Mouse (Mus musculus) kidney, postnatal 0 days (tissue): ENCODE measurements around the gene Coq4. TPM values are rescaled to one million over a fixed set of nuclear protein-coding genes. Genes with fewer than 3 reads are reported as not detected.
"Not testable (repeated sequence)": the region's sequence is repeated elsewhere in the genome, so short reads cannot be mapped to it uniquely, and the experiment has no call there.

ENCODE experiments used
- ATAC-seq: fragments of 200-750 bp; cut with Nextera tagmentation; replicated peaks from 2 replicates; pipeline ENCODE4 v1.8.0; 2017; ENCODE audit warnings: low read depth, moderate number of reproducible peaks, moderate TSS enrichment, moderate library complexity; ENCODE audit not compliant: low FRiP score
- DNase-seq: peaks from one replicate; pipeline ENCODE4 v3.0.0-alpha.2; 2016; ENCODE audit warnings: low spot score
- H3K27ac ChIP-seq: fragments of 300-500 bp; sonication (generic); 2 replicates; pipeline ENCODE4 v1.5.1; 2014; ENCODE audit warnings: mild to moderate bottlenecking
- H3K27me3 ChIP-seq: fragments of 300-500 bp; sonication (generic); 2 replicates; pipeline ENCODE4 v1.6.1; 2014; ENCODE audit warnings: low read length, mixed read lengths; ENCODE audit not compliant: insufficient read depth
- H3K36me3 ChIP-seq: fragments of 300-500 bp; sonication (generic); 2 replicates; pipeline ENCODE4 v1.6.1; 2014; ENCODE audit warnings: low read length, mixed read lengths; ENCODE audit not compliant: insufficient read depth
- H3K4me1 ChIP-seq: fragments of 300-500 bp; sonication (generic); replicated peaks from 2 replicates; pipeline ENCODE4 v1.6.1; 2014; ENCODE audit warnings: antibody characterized with exemption, low read length, mixed read lengths; ENCODE audit not compliant: insufficient read depth
- H3K4me2 ChIP-seq: fragments of 300-500 bp; sonication (generic); 2 replicates; pipeline ENCODE4 v1.6.1; 2014; ENCODE audit warnings: mild to moderate bottlenecking, low read length, moderate library complexity, mixed read lengths
- H3K4me3 ChIP-seq: fragments of 300-500 bp; sonication (generic); replicated peaks from 2 replicates; pipeline ENCODE4 v1.5.1; 2014; ENCODE audit warnings: low read depth, low read length
- H3K9ac ChIP-seq: fragments of 300-500 bp; sonication (generic); 2 replicates; pipeline ENCODE4 v1.6.1; 2014; ENCODE audit warnings: low read depth, low read length
- H3K9me3 ChIP-seq: fragments of 300-500 bp; sonication (generic); replicated peaks from 2 replicates; pipeline ENCODE4 v1.6.1; 2016; ENCODE audit warnings: low read length, inconsistent platforms, mixed read lengths
- CTCF ChIP-seq: IDR thresholded peaks from 2 replicates; pipeline ENCODE4 v1.5.1; 2016; ENCODE audit warnings: antibody characterized with exemption, low read depth, mild to moderate bottlenecking, moderate library complexity
- WGBS: fragments of 180-500 bp; shearing (Covaris S2); extraction: QIAGEN DNeasy Blood & Tissue Kit; methylation state at CpG from one replicate; pipeline ENCODE4 v1.1.7; 2014; 5-methylcytosine and 5-hydroxymethylcytosine counted together
- polyA plus RNA-seq: library from polyadenylated mRNA; unstranded; fragments of >200 nt; fragmentation: Nextera tagmentation; extraction: Ambion mirVana; gene quantifications from 2 replicates; pipeline ENCODE4 v1.2.1, GENCODE M21; 2015

Gene Coq4
- polyA plus RNA-seq, 1 experiment from 2014 or later = 29.3 TPM

GRCm38 (mm10) chr2:29767976-29768709 is 19.1 kb upstream of the Coq4 start:
- no peaks in the 10 kb centered on the region for H3K9me3 ChIP-seq
- no peaks in the 10 kb centered on the region for H3K36me3 ChIP-seq
- WGBS = 37% methylated on average over 11 of the region's 11 CpGs
- peak; percentile 29 for DNase-seq
- ATAC-seq = peak; percentile 58
- no peak overlapping the region for H3K4me3 ChIP-seq
- H3K27me3 ChIP-seq = no peaks in the 10 kb centered on the region
- peak overlapping the region; percentile 77 for H3K27ac ChIP-seq
- H3K4me1 ChIP-seq = no peaks in the 10 kb centered on the region
- TF ChIP-seq CTCF = no peak
- H3K9ac ChIP-seq = 0 out of 2 replicates have a peak overlapping the region, but pooled peaks have one; percentile 18
- H3K4me2 ChIP-seq = no peak overlapping the region

GRCm38 (mm10) chr2:29768901-29769300 is 18.4 kb upstream of the Coq4 start:
- Histone ChIP-seq H3K27me3 (no peaks in the 10 kb centered on the region), H3K9ac (no peak overlapping the region), H3K4me2 (no peak overlapping the region), H3K4me1 (no peaks in the 10 kb centered on the region), H3K9me3 (no peaks in the 10 kb centered on the region), H3K36me3 (no peaks in the 10 kb centered on the region), H3K4me3 (no peak overlapping the region), H3K27ac (peak overlapping the region; percentile 77; the same call in 1 of the 2 replicates)
- no peak for TF ChIP-seq CTCF
- DNase-seq = no peak
- no peak for ATAC-seq
- WGBS = 64% methylated on average over 9 of the region's 9 CpGs

GRCm38 (mm10) chr2:29770162-29770561 is 17.1 kb upstream of the Coq4 start:
- DNase-seq = no peak
- no peak overlapping the region for H3K9ac ChIP-seq
- no peaks in the 10 kb centered on the region for H3K9me3 ChIP-seq
- H3K4me3 ChIP-seq = no peak overlapping the region
- H3K27ac ChIP-seq = no peak overlapping the region
- H3K4me2 ChIP-seq = no peak overlapping the region
- H3K36me3 ChIP-seq = no peaks in the 10 kb centered on the region
- ATAC-seq = no peak
- no peaks in the 10 kb centered on the region for H3K4me1 ChIP-seq
- H3K27me3 ChIP-seq = no peaks in the 10 kb centered on the region
- TF ChIP-seq CTCF = peak; percentile 35; the same call in 1 of the 2 replicates

GRCm38 (mm10) chr2:29771611-29772461 is 15.5 kb upstream of the Coq4 start:
- no peaks in the 10 kb centered on the region for H3K4me1 ChIP-seq
- no peaks in the 10 kb centered on the region for H3K36me3 ChIP-seq
- DNase-seq = no peak
- H3K27me3 ChIP-seq = no peaks in the 10 kb centered on the region
- H3K27ac ChIP-seq = no peak overlapping the region
- H3K4me2 ChIP-seq = no peak overlapping the region
- H3K4me3 ChIP-seq = no peak overlapping the region
- 71% methylated on average over 8 of the region's 8 CpGs for WGBS
- ATAC-seq = no peak
- H3K9me3 ChIP-seq = no peaks in the 10 kb centered on the region
- TF ChIP-seq CTCF = no peak
- no peak overlapping the region for H3K9ac ChIP-seq

- Histone ChIP-seq H3K4me3 (no peak overlapping the region), H3K4me2 (no peak overlapping the region), H3K9ac (no peak overlapping the region), H3K9me3 (no peaks in the 10 kb centered on the region), H3K27me3 (no peaks in the 10 kb centered on the region), H3K36me3 (peaks cover 12% of the 10 kb centered on the region; the same call in 1 of the 2 replicates), H3K4me1 (no peaks in the 10 kb centered on the region), H3K27ac (no peak overlapping the region)
- 93% methylated on average over 4 of the region's 4 CpGs for WGBS
- ATAC-seq = no peak
- DNase-seq = no peak
- TF ChIP-seq CTCF = no peak
Observed at GRCm38 (mm10) chr2:29773323-29773722, 14.0 kb upstream of the Coq4 start.

GRCm38 (mm10) chr2:29781256-29781655 is 6.0 kb upstream of the Coq4 start:
- H3K4me2 ChIP-seq, H3K4me3 ChIP-seq, H3K27me3 ChIP-seq, H3K9ac ChIP-seq, ATAC-seq, H3K4me1 ChIP-seq, H3K27ac ChIP-seq, H3K9me3 ChIP-seq, DNase-seq: not testable (repeated sequence)
- 94% methylated on average over 2 of the region's 2 CpGs for WGBS
- H3K36me3 ChIP-seq = peaks cover 76% of the 10 kb centered on the region
